Mouse (Mus musculus): ENCODE data around the gene Pnlip.

GRCm38 (mm10) chr19:58620661-58621060, 31.6 kb upstream of the Pnlip start:
- TF ChIP-seq POLR2A (IDR thresholded peaks at IDR 0.05; ENCODE audit: insufficient read length, low read depth) (no peak), MAX (IDR thresholded peaks at IDR 0.05; ENCODE audit: low read depth) (no peak), CEBPB (IDR thresholded peaks at IDR 0.05; ENCODE audit: insufficient read depth, poor library complexity, severe bottlenecking) (no peak), E2F4 (IDR thresholded peaks at IDR 0.05; ENCODE audit: insufficient read depth) (no peak), TCF12 (IDR thresholded peaks at IDR 0.05; ENCODE audit: insufficient read depth, poor library complexity, severe bottlenecking) (no peak), POLR2AphosphoS2 (IDR thresholded peaks at IDR 0.05; ENCODE audit: insufficient read length, low read depth) (no peak), TCF3 (IDR thresholded peaks at IDR 0.05; ENCODE audit: insufficient read length, low read depth) (no peak), MYOD1 (IDR thresholded peaks at IDR 0.05; ENCODE audit: control insufficient read depth in 1 of 3, insufficient read length in 2 of 3, low read depth in 2 of 3) (no peak), USF1 (IDR thresholded peaks at IDR 0.05; ENCODE audit: low read depth) (no peak)

Measured in myocyte (in vitro differentiated cells).